Mouse (Mus musculus): ENCODE measurements around the gene Wiz.
A peak's percentile ranks its signal among the peaks of the same experiment; 100 is the strongest.

GRCm38 (mm10) chr17:32320597-32321389 lies 68.4 kb downstream of the Wiz start, which contains the start of gene Akap8:
- no peak for TF ChIP-seq CTCF (IDR thresholded peaks at IDR 0.05; ENCODE audit: low read depth)
- TF ChIP-seq EP300 (IDR thresholded peaks at IDR 0.05; ENCODE audit: low read depth), result peak; percentile 31; the same call in 1 of the 2 replicates

Measured in liver, postnatal 0 days (tissue).